Mouse (Mus musculus): Measurements from ENCODE around the gene Dph2.

Dph2 gene

DNA sequence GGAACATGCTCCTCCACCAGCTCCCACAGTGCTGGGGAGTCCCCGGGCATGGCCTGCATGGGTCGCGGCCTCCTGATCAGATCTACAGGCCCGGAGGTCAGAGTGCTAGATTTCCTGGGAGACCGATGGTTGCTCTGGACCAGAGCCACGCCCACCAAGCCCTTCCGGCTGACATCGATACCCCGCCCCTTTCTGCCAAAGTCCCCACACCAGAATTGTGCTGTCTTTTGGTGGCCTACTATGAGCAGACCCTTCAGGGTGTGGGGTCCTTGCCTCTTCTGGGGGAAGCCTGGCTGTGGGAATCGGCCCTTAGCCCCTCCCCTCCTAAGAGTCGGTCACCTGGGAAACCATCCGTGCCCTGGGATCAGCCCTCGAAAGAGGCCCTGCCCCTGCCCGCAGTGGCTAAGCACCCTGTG lies 19.4 kb downstream of the Dph2 start, which contains the start of gene Ccdc24:
Gene Ccdc24 (minus strand): TSS at position 87 of the 416 bp plus-strand sequence.
- DNase-seq (ENCODE audit: low spot score in 2 of 2) = no peak

DNA sequence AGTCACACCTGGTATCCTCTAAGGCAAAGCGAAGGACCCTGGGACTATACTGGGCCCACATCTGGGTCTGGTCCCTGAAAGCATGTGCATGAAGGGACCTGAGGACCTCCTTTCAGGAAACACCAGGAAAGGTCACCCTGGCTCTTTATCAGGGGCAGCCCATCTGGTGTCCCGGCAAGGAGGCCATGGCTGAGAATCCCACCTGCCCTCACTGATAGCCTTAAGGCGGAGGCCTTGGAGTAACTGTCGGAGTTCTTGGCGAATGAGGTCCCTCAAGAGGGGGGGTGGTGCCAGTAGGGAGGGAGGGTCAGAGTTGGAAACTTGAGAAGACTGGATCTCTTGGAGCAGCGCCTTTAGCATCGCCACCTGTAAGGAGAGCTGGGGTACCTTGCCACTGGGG lies 20.0 kb downstream of the Dph2 start:
- no peak for DNase-seq (ENCODE audit: low spot score in 2 of 2)

DNA sequence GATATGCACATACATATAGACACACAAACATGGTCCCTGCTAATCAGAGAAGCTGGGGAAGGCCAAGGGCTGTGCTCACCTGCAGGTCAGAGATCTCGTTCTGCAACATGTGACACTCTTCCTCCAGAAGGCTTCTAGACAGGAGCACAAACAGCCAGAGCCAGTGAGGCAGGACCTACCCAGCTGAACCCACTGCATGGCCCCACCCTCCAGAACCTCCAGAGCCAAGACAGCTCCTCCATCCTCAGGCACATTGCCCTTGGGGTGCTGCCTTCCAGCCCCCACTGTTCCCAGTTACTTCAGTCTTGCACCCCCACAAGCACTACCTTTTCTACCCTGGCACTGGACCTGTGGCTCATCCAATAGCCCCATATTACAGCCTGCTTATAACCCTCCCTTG lies 21.4 kb downstream of the Dph2 start:
- no peak for DNase-seq (ENCODE audit: low spot score in 2 of 2)

DNA sequence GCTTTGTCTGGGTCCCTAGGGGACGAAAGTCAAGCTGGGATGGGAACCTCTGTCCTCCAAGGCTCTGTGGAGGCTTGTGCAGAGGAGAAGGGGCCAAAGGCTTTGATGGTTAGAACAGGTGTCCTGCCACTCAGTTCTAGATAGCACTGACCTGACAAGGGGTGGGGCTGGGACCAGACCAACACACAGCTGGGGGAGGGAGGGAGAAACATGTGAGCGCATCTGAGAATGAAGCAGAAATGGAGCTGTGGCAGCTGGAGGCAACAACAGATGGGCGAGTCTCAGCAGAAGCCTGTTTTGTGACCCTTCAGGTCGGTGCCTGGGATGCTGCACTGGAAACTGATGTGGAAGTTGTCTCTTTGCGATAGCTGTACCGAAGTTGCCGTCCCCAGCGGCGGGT lies 22.5 kb downstream of the Dph2 start:
- no peak for DNase-seq (ENCODE audit: low spot score in 2 of 2)

DNA sequence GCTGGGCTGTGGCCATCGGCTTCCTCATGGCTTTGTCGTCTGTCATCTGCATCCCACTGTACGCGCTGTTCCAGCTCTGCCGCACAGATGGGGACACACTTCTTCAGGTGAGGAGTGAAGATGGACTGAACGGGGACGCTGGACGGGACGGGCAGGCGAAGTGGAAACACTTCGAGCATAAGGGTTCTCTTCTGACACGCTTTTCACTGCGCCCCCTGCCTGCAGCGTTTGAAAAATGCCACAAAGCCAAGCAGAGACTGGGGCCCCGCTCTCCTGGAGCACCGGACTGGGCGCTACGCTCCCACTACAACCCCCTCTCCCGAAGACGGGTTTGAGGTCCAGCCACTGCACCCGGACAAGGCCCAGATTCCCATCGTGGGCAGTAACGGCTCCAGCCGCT lies 24.0 kb downstream of the Dph2 start:
- DNase-seq (ENCODE audit: low spot score in 2 of 2) = peak in 1 of 2 experiments; percentile 44

DNA sequence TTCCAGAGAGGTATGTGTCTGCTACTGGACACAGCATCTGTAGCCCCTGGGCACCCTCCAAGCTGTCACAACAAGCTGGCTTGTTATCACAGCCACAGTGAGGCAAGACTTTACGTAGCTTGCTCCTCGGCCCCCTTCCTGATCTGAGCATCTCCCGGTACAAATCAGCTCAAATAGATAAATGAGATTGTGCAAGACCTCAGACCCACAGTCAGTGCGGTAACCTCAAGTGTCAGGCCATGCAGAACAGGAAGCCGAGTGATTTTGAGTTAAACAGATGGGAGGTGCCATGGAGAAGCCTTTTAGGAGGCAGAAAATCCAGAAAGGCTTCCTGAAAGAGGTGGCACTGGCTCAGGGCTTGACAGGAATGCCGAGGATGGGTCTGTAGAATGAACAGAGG lies 24.8 kb downstream of the Dph2 start:
- DNase-seq (ENCODE audit: low spot score in 2 of 2) = no peak

DNA sequence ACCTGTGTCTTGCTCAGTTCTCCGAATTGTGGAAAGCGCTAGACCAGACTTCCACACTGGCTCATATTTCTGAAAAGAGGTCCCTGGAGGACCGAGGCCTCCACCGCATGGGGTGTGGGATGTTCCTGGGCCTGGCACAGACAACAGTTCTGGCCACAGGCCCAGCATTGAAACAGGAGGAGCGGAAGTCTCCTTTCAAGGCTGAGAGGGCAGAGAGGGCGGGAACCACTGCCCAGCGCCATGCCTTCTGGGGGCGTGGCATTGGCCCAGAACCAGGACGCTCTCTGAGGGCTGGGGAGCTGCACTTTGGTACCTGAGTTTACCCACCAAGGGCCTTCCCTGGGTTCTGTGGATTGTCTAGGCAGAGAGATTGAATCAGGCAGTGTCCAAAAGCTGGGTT lies 25.7 kb downstream of the Dph2 start:
- peak; percentile 57 to 68 for DNase-seq (ENCODE audit: low spot score in 2 of 2)

DNA sequence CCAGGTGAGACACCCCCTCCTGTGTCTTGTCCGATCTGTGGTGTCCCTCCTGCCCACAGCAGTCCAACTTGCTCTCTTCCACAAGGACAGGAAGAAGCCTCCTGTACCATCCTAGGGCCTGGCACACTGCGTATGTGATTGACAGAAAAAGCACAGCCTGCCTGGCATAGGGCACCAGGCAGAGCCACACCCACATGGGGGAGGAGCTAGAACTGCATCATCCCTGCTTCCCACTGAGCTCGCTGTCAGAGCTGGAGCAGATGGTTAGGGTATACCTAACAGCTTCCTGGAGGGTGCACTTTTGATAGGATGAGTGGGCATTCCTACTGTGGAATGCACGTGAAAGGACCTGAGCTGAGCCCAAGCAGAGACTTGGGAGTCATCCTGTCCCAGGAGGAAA lies 29.0 kb downstream of the Dph2 start:
- no peak for DNase-seq (ENCODE audit: low spot score in 2 of 2)

DNA sequence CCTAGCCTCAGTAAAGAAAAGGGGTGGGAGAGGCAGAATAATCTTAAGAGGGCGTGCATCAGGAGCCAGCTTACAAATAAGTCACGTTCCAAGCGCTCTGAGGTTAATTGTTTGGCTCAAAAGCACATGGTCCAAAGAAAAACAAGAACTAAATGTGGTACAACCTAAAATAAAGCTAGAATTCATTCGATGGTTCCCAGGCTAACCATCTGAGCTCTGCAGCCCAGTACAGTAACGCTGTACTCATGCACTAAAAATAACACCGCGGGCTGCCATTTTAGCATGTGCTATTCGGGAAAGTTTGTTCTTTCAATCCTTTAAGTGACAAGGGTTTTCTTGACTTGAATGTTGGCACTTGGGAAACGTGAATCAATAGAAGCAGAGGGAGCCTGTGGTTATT lies 31.3 kb downstream of the Dph2 start:
- no peak for DNase-seq (ENCODE audit: low spot score in 2 of 2)

DNA sequence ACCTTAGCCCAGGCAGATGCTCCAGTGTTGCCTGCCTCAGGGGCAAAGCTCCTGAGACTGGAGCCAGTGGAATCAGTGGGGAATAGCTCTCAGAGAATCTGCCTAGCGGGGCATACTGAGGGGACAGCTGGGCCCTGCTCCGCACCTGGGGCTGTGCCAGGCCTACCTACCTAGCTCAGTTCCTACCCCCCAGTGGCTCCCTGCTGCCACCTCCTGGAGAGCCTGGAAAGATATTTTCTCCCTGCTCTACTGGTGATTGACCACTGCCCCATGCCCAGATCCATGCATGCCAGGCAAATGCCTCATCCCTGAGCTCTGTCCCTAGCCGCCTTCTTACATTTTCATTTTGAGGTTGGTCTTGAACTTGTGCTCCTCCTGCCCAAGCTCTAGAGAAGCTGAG lies 33.0 kb downstream of the Dph2 start:
- DNase-seq (ENCODE audit: low spot score in 2 of 2) = no peak

DNA sequence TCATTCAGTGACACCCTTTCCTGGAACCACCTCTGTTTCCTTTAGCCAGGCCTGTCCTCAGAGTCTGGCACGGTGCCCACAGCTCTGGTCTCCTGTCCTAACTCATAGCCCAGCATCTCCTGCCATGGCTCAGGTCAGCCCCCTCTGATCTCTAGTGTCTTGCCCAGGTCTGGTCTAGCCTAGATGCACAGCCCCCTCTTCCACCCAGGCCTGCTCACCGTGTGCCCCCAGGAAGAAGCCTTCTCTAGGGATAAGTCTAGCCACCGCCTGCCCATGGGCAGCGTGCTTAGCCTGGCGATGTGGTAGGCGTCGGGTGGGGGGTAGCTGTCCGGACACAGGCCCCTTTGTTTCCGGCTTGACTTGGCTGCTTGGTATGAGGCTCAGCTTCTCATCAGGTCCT lies 36.7 kb downstream of the Dph2 start:
- DNase-seq (ENCODE audit: low spot score in 2 of 2) = no peak

DNA sequence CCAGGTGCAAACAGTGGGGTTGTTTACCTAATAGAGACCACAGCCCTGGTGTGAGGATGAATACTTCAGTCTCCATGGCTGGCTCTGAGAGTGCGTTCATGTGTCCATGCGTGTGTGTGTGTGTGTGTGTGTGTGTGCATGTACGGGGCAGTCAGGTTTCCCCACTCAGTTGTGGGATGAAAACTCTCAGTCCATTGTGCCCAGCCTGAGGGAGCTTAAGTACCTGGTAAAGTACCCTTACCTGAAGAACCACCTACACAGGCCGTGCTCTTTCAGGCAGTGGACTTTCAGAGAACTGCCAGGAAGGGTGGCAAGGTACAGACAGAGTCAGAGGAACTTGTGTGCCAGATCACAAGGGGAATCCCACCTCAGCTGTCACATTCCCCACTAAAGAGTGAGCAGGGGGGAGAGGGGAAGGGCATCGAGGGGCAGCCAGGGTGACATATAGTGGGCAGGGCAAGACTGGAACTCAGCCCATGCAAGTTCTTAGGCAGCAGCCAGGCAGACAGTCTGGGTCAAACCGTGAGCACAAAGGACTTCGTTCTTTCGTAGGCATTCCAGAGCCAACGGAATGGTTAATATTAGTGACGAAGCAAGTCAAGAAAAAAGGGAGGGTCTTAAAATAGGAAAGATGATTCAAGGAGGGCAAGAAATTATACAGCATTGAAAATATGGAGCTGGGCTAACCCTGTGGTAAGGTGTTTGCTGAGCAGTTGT lies 39.5 kb downstream of the Dph2 start:
- no peak for DNase-seq (ENCODE audit: low spot score in 2 of 2)

DNA sequence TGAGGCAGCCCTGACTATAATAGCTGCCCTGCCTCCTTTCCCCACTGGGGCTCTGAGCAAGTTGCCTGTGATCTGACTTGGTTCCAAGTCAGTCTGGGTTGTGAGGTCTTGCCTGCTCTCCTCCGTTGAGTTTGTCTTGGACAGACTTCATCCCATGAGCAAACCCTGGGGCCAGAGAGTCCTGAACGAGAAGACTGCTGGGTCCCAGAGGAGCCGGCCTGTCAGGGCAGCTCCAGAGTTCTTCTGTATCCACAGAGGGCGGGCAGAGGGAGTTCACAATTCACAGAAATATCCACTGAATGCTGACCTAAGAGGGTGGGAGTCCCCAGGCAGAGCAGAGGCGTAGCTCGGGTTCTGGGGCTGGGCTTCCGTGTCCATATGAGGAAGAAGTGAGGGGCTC lies 41.0 kb downstream of the Dph2 start:
- peak; percentile 69 to 79 for DNase-seq (ENCODE audit: low spot score in 2 of 2)

DNA sequence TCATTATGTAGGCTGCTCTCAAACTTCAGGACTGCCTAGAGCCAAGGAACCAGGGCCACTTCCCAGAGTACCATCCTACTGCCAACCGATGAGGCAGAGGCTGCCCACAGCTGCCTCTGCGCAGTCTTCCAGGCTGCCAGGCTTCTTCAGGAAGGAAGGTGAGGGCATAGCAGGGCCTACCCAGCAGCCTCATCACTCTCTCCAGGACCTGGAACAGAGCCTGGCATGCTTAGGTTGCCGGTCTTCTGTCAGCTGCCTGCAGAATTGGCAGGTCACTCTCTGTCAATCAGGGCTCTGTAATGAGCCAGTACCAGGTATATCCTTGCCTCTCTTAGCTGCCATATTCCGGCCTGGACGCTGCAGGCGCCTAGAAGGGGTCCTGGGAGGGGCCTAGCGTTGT lies 41.7 kb downstream of the Dph2 start:
- DNase-seq (ENCODE audit: low spot score in 2 of 2) = no peak

DNA sequence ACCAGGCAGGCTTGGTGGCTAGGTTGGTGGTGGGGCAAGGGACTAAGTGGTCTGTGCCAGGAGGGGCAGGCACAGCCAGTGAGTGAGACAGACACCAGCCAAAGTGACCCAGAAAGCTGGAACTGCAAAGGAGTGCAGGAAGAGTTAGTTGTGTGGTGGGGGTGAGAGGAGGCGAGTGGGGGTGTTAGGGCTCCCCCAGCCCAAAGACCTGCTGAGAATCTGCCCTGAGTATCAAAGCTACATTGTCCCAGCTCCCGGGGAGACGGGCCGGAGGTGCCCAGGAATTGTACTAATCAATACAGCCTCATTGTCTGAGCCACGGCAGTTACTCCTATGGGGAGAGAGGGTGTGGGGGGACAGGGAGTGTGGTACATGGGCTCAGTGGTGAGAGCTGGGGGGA lies 42.3 kb downstream of the Dph2 start:
- DNase-seq (ENCODE audit: low spot score in 2 of 2) = no peak

DNA sequence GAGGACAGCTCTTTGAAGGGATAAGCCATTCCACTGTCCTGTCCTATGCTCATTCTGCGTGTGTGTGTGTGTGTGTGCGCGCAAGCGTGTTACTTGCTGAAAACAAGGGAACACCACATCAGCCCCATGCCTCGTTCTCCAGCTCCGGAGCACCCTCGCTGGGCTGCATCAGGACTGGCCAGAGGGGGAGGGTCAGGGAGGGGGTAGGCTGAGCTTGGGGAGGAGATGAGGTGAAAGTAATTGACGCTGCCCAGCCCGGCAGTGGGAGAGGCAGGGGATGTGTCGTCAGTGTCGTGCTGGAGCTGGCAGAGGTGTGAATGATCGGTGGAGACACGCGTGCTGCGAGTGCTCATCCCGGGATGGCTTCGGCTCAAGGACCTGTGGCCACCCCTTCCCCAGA lies 42.8 kb downstream of the Dph2 start:
- DNase-seq (ENCODE audit: low spot score in 2 of 2) = no peak

DNA sequence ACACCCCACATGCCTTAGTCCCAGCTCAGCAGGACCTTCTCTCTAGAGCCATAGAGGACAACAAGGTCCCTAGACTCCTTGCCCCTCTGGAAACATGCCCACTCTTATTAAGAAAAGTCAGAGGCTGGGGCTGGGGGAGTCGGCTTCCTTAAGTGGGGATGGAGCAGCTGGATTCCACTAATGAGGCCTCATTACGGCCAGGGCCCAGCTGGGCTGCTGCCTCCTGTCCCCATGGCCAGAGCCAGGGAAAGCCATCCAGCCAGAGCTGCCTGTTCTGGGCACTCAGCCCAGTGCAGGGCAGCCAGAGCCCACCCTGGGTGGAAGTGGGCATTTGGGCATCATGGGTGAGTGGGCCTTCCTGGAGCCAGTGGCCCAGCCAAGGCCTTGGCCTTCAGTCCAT lies 44.8 kb downstream of the Dph2 start:
- DNase-seq (ENCODE audit: low spot score in 2 of 2) = no peak

DNA sequence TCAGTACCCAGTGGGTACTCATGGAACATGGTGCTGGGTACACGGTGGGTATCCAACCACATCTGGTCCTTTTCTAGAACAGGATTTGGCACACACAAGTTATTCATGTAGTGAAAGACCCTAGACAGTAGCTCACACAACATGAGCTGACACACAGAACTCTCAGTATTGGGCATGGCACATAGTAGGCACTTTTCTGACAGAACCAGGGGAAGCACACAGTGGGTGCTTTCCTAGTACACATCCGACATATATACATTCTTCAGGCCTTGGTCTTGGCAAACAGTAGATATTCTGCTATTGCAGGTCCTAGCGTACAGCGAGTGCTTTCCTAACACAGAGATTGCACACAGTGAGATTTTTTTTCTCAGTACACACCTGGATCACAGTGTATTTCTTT lies 45.6 kb downstream of the Dph2 start:
- DNase-seq (ENCODE audit: low spot score in 2 of 2) = no peak

DNA sequence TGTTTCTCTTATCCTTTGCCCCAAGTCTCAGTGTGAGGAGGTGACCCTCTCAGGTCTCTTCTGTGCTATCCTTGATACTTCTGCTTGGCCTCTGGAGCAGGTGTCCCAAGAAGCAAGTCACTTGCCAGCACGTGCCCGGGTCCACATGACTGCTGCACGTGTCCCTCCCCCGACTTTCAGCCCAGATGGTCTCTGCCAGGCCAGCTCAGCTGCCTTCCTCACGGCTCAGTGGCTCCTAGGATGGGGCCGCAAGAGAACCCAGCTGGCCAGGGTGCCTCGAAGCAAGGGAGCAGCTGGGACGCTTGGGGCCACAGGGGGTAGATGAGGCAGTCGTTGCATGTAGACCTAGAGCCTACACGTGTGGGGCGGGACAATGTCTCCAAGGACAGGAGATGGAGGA lies 46.5 kb downstream of the Dph2 start:
- DNase-seq (ENCODE audit: low spot score in 2 of 2) = no peak

DNA sequence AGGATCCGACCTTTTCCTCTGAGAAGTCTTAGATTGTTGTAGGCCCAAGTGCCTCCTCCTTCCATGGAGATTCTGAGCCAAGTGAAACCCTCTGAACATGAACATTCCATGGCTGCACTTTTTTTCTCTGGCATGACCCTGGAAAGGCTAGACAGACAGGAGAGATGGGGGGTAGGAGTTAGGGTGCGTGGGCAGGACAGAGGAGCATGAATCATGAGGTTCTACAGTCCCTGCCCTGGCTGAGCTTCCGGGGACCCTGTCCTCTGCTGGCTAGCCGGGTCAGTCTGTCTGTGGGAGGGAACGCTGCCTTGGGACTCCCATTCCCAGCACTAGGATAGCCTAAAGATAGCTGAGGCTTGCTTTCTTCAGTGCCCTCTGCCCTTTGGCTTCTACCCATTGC lies 47.4 kb downstream of the Dph2 start:
- no peak for DNase-seq (ENCODE audit: low spot score in 2 of 2)

DNA sequence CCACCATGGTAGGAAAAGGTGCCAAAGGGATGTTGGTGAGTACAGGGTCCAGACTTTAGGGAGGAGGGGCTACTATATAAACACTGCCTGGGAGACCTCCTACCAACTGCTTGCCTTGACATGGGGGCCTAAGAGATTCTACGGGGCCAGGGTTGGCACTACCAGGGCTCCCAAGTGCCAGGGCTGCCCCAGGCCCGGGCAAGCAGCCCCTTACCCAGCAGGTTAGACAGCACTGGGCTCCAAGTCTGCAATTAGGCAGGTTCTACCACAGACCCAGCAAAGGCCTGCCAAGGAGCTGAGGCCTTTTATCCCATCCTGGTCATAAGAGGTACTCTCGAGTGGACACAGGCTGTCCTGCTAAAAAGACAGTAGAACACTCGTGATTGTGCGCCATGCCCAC lies 48.7 kb downstream of the Dph2 start:
- DNase-seq (ENCODE audit: low spot score in 2 of 2) = no peak

DNA sequence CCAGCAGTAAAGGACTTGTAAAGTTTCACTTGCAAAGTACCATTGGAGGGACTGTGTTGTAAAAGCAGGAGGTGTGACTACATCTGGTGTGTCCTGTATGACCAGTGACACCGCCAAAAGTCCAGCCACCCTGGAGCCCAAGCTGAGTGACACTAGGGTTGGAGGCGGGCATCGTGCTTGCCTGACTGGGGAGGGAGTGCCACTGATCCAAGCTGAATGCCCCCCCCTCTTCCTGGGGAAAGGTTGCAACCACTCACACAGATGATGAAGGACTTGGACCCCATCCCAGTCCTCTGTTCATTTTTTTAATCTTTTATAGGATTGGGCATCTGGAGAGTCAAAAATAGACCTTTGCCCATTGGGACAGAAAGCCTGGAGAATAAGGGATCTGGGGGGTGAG lies 50.3 kb downstream of the Dph2 start:
- no peak for DNase-seq (ENCODE audit: low spot score in 2 of 2)

DNA sequence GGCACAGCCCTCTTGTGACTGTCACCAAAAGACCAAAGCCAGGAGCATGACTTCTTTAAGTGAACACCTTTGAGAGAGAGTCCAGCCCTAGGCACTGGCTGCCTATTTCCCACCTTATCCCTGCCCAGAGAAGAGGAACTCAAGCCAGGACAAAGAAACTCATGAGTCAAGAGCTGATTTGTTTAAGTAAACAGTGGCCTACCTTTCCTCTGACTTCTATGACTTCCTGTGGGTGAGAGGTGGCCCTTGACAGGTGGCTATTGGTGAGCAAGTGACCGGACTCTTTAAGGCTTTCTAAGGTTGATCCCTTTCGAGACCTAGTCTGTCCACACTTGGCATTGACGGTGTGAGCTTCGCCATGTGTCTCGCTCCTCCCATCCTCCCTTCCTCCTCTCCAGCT lies 51.0 kb downstream of the Dph2 start:
- no peak for DNase-seq (ENCODE audit: low spot score in 2 of 2)

DNA sequence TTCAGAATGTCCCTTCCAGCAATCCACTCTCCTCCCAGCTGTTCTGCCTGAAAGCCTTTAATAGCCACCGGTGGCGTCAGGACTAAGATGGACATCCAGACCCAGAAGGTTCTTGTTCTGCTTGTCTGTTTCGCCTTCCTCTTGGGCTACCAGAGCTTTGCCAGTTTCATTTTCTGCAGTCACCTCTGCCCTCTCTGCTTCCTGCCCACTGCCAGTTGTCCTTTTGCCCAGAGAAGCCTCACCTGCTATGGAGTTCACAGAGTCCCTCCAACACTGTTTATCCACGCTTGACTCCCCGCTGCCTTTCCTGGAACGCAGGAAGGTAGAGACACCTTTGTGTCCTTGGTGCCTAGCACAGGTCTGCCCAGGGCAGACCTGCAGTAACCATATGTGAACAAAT lies 52.5 kb downstream of the Dph2 start:
- no peak for DNase-seq (ENCODE audit: low spot score in 2 of 2)

Data from heart, adult 9 months (tissue).